Mouse (Mus musculus) Muller cell, postnatal 12 days (primary cell): Measurements from ENCODE around the gene Gm7879.
A peak's percentile ranks its signal among the peaks of the same experiment; 100 is the strongest.
"Not testable (repeated sequence)": the region's sequence is repeated elsewhere in the genome, so short reads cannot be mapped to it uniquely, and the experiment has no call there.

Experiments
- DNase-seq: peaks from one replicate; pipeline ENCODE4 v3.0.0-alpha.2; 2015; ENCODE audit errors: inconsistent ontology term

Gm7879 gene

GRCm38 (mm10) chr5:43912844-43913243 is at the start of gene Gm7879:
Gene Gm7879, plus strand, starts transcription at chr5:43913144.
- DNase-seq, result not testable (repeated sequence)

DNA sequence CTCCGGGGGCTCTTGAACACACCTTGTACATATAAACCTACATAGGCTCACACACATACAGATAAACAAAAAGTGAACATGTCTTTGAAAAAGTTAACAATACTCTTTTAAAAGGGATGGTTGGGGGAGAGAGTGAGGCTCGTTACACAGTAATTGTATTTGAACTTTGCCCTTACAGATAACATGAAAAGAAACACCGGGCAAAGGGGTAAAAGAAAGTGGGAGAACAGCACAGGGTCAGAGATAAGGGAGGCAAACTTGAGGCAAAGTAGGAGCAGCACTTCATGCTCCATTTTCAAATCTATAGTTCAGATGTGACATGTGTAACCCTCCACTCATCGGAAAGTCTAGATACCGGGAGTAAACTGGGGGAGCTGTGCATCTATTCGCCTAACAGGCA is 49.3 kb upstream of the Gm7879 start:
- no peak for DNase-seq

DNA sequence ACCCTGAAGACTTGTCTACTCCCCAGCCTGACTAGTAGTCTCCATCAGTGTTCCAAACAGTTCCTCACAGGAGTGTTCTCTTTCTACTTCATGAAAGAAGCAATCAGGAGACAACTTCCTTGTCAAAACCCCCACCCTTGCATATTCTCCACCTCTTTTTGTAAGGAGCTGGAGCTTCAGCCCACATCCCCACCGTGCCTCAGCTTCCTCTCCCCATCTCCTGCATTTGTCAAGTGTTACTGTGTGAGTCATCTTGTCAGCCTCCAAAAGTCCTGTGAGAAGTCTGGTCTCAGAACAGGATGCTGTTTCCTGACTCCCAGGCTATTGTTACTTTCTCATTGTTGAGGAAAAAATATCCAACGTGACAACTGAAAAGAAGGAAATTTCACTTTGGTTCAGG is 47.6 kb upstream of the Gm7879 start:
- DNase-seq, result no peak

DNA sequence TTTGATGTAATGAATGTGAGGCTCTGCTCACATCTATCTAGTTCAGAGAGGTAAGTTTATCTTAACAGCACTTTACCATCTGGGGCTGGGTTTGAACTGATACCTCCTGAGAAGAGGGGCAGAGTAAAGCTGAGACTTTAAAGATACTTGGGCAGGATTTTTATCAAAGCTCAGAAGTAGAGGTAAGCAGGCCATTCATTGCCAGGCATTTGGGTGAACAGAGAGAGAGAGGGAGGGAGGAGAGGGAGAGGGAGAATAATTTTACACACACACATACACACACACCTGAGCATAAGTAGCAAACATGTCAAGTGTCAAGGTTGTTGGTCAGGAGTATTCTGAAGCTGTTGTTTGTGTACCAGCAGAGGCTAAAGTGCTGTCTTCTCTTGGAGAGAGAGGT is 44.7 kb upstream of the Gm7879 start, which contains the start of gene Cd38:
Gene Cd38, plus strand, starts transcription at position 301 of the 400 bp plus-strand sequence.
- no peak for DNase-seq

GRCm38 (mm10) chr5:43868711-43869600 is 44.0 kb upstream of the Gm7879 start:
- DNase-seq, result peak; percentile 88

- no peak for DNase-seq
Measured at GRCm38 (mm10) chr5:43871845-43872244, 41.1 kb upstream of the Gm7879 start.

DNA sequence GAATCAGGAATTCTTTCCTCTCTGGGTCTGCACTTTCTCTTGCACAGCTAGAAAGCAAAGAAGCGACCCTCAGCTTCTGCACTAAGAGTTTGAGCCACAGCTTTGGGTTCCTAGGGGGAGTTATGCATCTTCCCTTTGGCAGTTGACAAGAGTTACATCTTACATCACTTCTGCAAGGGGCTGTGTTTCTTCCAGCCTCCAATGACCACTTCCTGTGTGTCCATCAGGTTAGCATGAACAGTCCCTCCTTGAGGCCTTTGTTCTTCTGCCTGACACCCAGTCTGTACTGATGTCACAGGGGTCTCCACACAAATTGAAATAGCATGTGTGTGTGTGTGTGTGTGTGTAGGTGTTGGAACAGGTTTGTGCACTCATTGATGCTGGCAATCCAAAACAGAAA is 40.3 kb upstream of the Gm7879 start:
- no peak for DNase-seq

DNA sequence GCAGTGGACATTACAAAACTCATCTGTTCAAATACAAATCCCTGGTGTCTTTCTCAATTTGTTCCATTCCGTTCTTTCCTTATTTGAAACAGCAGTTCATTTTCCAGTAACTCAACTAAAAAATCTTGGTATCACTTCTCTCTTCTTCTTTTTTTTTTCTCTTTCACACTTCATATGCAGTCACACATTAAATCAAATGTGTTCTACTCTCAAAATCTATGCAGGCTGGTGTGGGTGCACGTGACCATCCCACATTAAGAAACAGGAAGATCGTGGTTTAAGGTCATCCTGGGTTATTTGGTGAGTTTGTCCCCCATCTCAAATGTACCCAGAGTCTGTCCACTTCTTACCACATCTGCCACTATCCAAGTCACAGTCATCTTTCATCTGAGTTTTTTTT is 30.9 kb upstream of the Gm7879 start:
- DNase-seq, result no peak

DNA sequence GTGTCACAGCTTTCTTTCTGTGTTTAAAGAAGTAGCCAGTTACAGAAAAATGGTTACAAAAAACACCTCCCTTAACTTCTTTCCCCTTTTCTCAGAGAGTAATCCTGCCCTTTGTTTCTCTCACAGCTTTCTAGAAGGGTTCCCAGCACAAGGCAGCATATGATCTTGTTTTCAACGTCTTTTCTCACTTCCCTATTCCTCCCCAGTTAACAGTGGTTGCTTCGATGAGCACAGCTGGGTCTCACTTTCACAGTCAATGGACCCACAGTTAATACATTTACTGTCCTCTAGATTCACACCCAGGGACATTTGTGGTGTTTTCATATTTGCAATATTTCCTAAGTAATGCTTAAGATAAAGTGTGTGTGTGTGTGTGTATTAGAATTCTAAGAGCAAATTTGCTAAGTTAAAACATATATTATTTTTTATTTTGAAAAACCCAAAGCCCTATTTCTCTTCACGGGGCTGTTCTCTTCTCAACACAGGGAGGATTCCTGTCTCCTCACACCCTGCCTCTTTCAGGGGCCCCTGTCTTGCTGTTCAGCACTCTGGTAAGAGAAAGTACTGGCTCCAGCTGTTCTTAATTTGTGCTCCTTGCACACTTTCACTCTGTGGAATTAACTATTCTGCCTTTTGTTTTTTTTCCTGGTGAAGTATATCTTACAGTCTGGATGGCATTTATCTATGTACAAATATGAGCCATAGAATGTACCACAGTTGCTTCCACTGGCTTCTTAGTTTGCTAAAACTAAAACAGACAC is 27.7 kb upstream of the Gm7879 start:
- no peak for DNase-seq

DNA sequence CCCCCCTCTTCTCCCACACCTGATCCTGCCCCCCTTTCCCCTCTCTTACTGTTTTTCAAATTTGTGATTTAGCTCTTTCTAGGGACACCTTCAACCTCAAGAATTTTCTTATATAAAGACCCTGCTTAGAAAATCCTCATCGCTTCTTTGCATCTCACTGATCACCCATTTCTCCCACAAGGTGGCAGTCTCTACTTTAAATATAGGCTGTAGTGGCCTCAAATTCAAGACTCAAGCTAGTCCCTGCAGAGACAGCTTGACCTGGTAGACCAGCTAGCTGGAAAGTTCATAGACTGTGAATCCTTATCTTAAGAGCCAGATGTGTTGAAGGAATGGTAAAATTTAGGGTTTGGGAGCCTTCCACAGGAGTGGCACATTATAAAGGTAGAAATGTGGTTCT is 20.6 kb upstream of the Gm7879 start:
- DNase-seq, result peak; percentile 46

GRCm38 (mm10) chr5:43894113-43894512 is 18.8 kb upstream of the Gm7879 start:
- peak; percentile 9 for DNase-seq

DNA sequence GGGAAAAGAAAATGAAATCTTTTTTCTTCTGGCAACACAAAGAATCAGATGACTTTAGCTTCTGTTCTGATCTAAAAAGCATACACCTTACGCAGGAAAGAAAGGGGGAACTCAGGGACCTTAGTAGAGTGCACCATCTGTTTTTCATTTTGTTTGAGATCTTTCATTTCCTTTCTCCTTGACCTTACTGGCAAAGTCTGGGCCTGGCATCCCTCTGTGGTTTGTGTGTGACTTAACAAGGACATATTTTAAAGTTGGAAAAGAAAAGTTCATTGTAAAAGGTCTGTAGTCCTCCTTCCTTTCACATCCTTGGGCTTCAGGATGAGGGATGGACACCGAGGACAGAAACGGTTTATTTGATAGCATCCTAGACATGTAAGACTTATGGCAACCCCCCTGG is 17.0 kb upstream of the Gm7879 start:
- no peak for DNase-seq

DNA sequence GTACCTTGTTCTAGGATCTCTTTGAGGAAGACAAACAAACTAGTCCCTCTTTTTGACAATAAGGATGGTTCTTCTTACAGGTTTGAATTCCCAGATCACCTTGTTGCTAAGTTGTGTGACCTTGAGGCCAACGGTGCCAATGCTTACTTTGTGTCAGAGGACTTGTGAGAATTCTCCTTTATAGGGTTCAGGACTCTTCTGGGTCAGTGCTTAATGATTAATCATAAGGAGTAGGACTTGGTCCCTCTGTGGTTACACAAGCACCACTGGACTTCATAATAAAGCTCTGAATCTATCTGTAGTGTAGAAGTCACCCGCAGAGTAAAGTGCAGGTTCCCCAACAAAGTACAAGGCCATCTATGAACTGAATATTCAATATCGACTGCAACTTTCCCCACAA is 8.3 kb upstream of the Gm7879 start:
- no peak for DNase-seq

DNA sequence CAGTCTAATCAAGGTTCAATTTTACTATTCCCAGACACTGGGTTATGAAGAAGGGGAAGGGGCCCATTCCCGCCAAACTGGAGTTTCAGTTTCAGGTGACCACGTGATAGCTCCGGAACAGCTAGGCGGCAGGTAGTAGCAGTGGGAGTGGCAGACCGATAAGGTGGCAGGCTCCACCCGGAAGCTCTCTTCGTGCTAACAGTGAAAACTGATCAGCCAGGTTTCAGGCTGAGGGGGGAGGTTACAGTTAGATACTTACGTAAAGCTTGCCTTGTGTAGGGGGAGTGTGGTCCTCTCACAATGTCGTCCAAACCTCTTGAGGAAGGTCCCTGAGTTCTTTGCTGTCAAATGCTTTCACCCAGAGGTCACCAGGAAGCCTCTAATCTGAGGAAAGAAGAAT is 3.7 kb upstream of the Gm7879 start:
- no peak for DNase-seq

GRCm38 (mm10) chr5:43910006-43910405 is 2.9 kb upstream of the Gm7879 start:
- DNase-seq, result no peak

GRCm38 (mm10) chr5:43915261-43915886 is 2.4 kb downstream of the Gm7879 start:
- no peak for DNase-seq

- no peak for DNase-seq
Measured at GRCm38 (mm10) chr5:43921877-43922276, 8.9 kb downstream of the Gm7879 start.

GRCm38 (mm10) chr5:43923933-43924332 is 11.0 kb downstream of the Gm7879 start:
- DNase-seq, result peak; percentile 31

DNA sequence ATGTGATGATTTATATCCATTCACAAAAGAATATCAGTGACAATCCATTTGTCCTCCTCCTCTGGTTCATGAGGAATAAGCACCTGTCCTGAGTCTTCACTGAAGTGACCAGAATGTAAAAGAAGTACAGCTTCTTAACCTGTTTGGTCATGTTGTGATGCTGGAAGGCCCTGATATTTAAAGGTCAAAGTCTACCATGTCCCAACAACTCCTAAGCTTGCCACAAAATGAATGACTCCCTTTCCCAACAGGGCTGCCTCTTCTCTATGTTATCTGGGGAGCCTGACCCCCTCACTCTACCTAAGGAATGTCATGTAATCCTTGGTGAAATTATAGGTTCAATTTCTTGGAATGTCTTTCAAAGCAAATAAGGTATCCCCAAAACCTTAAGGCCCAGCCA is 14.8 kb downstream of the Gm7879 start:
- DNase-seq, result no peak

DNA sequence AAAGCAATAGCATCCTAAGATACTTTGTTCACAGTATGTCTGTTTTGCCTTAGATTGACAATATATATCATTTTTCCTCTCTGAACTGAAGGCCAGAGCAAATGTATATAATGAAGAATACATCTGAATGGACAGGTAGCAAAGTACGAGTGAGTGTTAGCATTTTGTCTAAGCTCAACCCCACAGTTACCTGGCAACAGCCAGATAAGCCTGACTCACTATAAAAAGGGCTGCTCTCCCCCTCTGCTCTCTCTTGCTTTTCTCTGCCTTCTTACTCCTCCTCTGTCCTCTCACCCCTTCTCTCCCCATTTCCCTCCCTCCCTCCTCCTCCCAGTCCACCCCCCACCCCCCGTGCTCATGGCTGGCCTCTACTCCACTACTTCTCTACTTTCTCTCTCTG is 20.3 kb downstream of the Gm7879 start:
- DNase-seq, result no peak

GRCm38 (mm10) chr5:43947330-43947977 is 34.5 kb downstream of the Gm7879 start:
- no peak for DNase-seq
